Mouse (Mus musculus) forebrain, embryonic 11.5 days (tissue): ENCODE data around the gene Prep. TPM values are rescaled to one million over a fixed set of nuclear protein-coding genes. Genes with fewer than 3 reads are reported as not detected.

ENCODE experiments used
- ATAC-seq: fragments of 200-750 bp; cut with Nextera tagmentation; replicated peaks from 2 replicates; pipeline ENCODE4 v1.8.0; 2017; ENCODE audit warnings: moderate TSS enrichment; ENCODE audit not compliant: low FRiP score
- DNase-seq: peaks from one replicate; pipeline ENCODE4 v3.0.0-alpha.2; 2017; ENCODE audit warnings: low spot score
- H3K27ac ChIP-seq: fragments of 300-500 bp; sonication (generic); 2 replicates; pipeline ENCODE4 v1.5.1; 2014; ENCODE audit warnings: low read depth, low read length
- H3K27me3 ChIP-seq: fragments of 300-500 bp; sonication (generic); 2 replicates; pipeline ENCODE4 v1.6.1; 2014; ENCODE audit warnings: mild to moderate bottlenecking, low read length, mixed read lengths; ENCODE audit not compliant: control insufficient read depth, insufficient read depth
- H3K36me3 ChIP-seq: fragments of 300-500 bp; sonication (generic); 2 replicates; pipeline ENCODE4 v1.6.1; 2014; ENCODE audit warnings: mild to moderate bottlenecking, low read length, moderate library complexity, mixed read lengths; ENCODE audit not compliant: control insufficient read depth, insufficient read depth
- H3K4me1 ChIP-seq: fragments of 300-500 bp; sonication (generic); replicated peaks from 2 replicates; pipeline ENCODE4 v1.6.1; 2014; ENCODE audit warnings: low read length, mixed read lengths; ENCODE audit not compliant: control insufficient read depth, insufficient read depth
- H3K4me2 ChIP-seq: fragments of 300-500 bp; sonication (generic); 2 replicates; pipeline ENCODE4 v1.6.1; 2014; ENCODE audit warnings: low read depth, mild to moderate bottlenecking, low read length, moderate library complexity, mixed read lengths; ENCODE audit not compliant: severe bottlenecking
- H3K4me3 ChIP-seq: fragments of 300-500 bp; sonication (generic); 2 replicates; pipeline ENCODE4 v1.5.1; 2014; ENCODE audit warnings: low read depth, low read length
- H3K9ac ChIP-seq: fragments of 300-500 bp; sonication (generic); 2 replicates; pipeline ENCODE4 v1.6.1; 2014; ENCODE audit warnings: low read length
- H3K9me3 ChIP-seq: fragments of 300-500 bp; sonication (generic); 2 replicates; pipeline ENCODE4 v1.6.1; 2016; ENCODE audit warnings: low read length, mixed read lengths; ENCODE audit not compliant: control insufficient read depth
- WGBS: fragments of 180-500 bp; shearing (Covaris S2); extraction: QIAGEN DNeasy Blood & Tissue Kit; methylation state at CpG from one replicate; pipeline ENCODE4 v1.1.7; 2014; 5-methylcytosine and 5-hydroxymethylcytosine counted together
- polyA plus RNA-seq: library from polyadenylated mRNA; unstranded; fragments of >200 nt; fragmentation: Nextera tagmentation; extraction: Ambion mirVana; gene quantifications from 2 replicates; pipeline ENCODE4 v1.2.1, GENCODE M21; 2014

Gene Prep
- polyA plus RNA-seq, 1 experiment from 2014 or later, result 28.8 TPM

DNA sequence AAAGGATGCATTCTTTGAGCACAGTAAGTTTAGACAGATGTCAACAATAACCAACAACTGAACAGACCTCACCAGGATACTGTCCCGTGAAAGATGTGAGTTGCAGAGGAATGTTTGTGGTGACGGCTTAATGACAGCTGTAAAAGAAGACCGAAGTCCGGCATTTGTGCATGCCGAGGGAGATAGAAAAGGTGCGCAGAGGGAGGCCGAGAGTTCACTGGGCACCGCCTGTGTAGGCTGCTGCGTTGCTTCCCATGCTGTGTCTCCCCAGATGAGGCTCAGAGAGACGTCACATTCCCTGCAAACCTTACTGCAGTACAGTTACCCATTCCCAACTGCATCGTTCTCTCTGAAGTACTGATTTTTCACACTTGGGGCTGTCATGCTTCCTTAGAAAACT is 45.9 kb downstream of the Prep start:
- H3K27ac ChIP-seq, result no peak overlapping the region
- H3K4me3 ChIP-seq, result no peak overlapping the region
- WGBS, result 88% methylated on average over 11 of the region's 11 CpGs
- H3K9me3 ChIP-seq, result no peaks in the 10 kb centered on the region
- DNase-seq, result no peak
- ATAC-seq, result no peak
- no peak overlapping the region for H3K9ac ChIP-seq
- no peaks in the 10 kb centered on the region; the same call in 1 of the 2 replicates for H3K36me3 ChIP-seq
- no peaks in the 10 kb centered on the region for H3K4me1 ChIP-seq
- H3K27me3 ChIP-seq, result no peaks in the 10 kb centered on the region
- no peak overlapping the region for H3K4me2 ChIP-seq

DNA sequence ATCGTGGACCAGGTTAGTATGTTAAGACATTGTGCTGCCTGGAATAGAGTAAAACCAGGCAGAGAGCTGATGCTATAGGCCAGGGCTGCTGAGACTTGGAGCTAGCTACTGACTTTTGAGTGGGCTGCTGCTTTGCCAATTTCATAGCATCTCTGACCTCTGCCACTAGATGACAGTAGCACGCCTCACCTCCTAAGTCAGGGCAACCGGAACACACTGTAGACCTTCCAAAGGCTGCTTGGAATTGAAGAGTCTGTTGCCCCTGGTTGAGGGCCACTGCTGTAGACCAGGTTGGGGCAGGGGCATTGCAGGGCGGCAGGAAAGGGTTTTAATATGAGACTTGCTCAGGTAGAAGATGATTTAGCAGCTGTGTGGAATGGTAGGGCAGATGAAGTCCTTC is 47.5 kb downstream of the Prep start:
- Histone ChIP-seq H3K4me2 (no peak overlapping the region), H3K9ac (no peak overlapping the region), H3K27ac (no peak overlapping the region), H3K36me3 (no peaks in the 10 kb centered on the region; the same call in 1 of the 2 replicates), H3K4me1 (no peaks in the 10 kb centered on the region), H3K4me3 (no peak overlapping the region), H3K9me3 (no peaks in the 10 kb centered on the region), H3K27me3 (no peaks in the 10 kb centered on the region)
- whole genome bisulfite sequencing, result 98% methylated on average over 4 of the region's 4 CpGs
- no peak for DNase-seq
- no peak for ATAC-seq

- Histone ChIP-seq H3K4me3 (no peak overlapping the region), H3K36me3 (peaks cover 8% of the 10 kb centered on the region; the same call in 1 of the 2 replicates), H3K27ac (no peak overlapping the region), H3K4me2 (no peak overlapping the region), H3K27me3 (no peaks in the 10 kb centered on the region), H3K9me3 (no peaks in the 10 kb centered on the region), H3K4me1 (no peaks in the 10 kb centered on the region), H3K9ac (no peak overlapping the region)
- ATAC-seq (no peak), DNase-seq (no peak)
- 96% methylated on average over 5 of the region's 5 CpGs for WGBS
Measured at GRCm38 (mm10) chr10:45116832-45117231, 49.8 kb downstream of the Prep start.

DNA sequence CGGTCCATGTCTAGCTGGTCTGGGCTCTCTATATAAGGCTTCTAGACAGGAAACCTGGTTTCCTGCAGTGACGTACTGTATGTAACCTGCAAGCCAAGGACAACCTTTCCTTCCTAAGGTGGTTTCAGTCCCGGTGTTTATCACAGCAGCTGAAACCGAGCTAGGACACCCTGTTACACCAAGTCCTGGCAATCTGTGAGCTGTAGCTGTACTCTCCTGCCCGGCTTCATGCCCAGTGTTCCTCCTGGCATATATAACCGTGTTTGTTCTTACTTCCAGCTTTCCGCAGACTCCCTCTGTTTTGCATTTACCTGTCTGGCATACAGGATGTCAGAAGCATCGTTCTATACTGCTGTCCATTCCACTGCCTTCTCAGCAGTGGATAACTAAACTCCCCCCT is 51.4 kb downstream of the Prep start:
- Histone ChIP-seq H3K4me3 (no peak overlapping the region), H3K9ac (no peak overlapping the region), H3K36me3 (peaks cover 8% of the 10 kb centered on the region; the same call in 1 of the 2 replicates), H3K4me2 (no peak overlapping the region), H3K4me1 (no peaks in the 10 kb centered on the region), H3K27me3 (no peaks in the 10 kb centered on the region), H3K27ac (no peak overlapping the region), H3K9me3 (no peaks in the 10 kb centered on the region)
- DNase-seq (no peak), ATAC-seq (no peak)
- WGBS, result 97% methylated on average over 8 of the region's 8 CpGs

- Histone ChIP-seq H3K27ac (no peak overlapping the region), H3K9me3 (no peaks in the 10 kb centered on the region), H3K36me3 (peaks cover 8% of the 10 kb centered on the region; the same call in 1 of the 2 replicates), H3K4me3 (no peak overlapping the region), H3K4me1 (no peaks in the 10 kb centered on the region), H3K9ac (no peak overlapping the region), H3K27me3 (no peaks in the 10 kb centered on the region), H3K4me2 (no peak overlapping the region)
- no peak for ATAC-seq
- no peak for DNase-seq
- 91% methylated on average over 3 of the region's 3 CpGs for WGBS
Measured at GRCm38 (mm10) chr10:45121637-45122036, 54.6 kb downstream of the Prep start.

GRCm38 (mm10) chr10:45122476-45122875 is 55.5 kb downstream of the Prep start:
- peaks cover 8% of the 10 kb centered on the region; the same call in 1 of the 2 replicates for H3K36me3 ChIP-seq
- H3K9ac ChIP-seq, result no peak overlapping the region
- ATAC-seq (no peak), DNase-seq (no peak)
- no peaks in the 10 kb centered on the region for H3K27me3 ChIP-seq
- H3K4me3 ChIP-seq, result no peak overlapping the region
- no peaks in the 10 kb centered on the region for H3K4me1 ChIP-seq
- H3K27ac ChIP-seq, result no peak overlapping the region
- H3K9me3 ChIP-seq, result no peaks in the 10 kb centered on the region
- WGBS, result 80% methylated on average over 5 of the region's 5 CpGs
- no peak overlapping the region for H3K4me2 ChIP-seq

GRCm38 (mm10) chr10:45123011-45123410 is 56.0 kb downstream of the Prep start:
- no peak for DNase-seq
- Histone ChIP-seq H3K4me3 (no peak overlapping the region), H3K27ac (no peak overlapping the region), H3K36me3 (peaks cover 8% of the 10 kb centered on the region; the same call in 1 of the 2 replicates), H3K27me3 (no peaks in the 10 kb centered on the region), H3K9me3 (no peaks in the 10 kb centered on the region), H3K9ac (no peak overlapping the region), H3K4me2 (no peak overlapping the region), H3K4me1 (no peaks in the 10 kb centered on the region)
- WGBS, result 91% methylated on average over 6 of the region's 6 CpGs
- no peak for ATAC-seq

GRCm38 (mm10) chr10:45129105-45129504 is 62.1 kb downstream of the Prep start:
- H3K4me1 ChIP-seq, result no peaks in the 10 kb centered on the region
- H3K4me3 ChIP-seq, result no peak overlapping the region
- DNase-seq, result no peak
- no peaks in the 10 kb centered on the region for H3K9me3 ChIP-seq
- H3K4me2 ChIP-seq, result no peak overlapping the region
- H3K9ac ChIP-seq, result no peak overlapping the region
- H3K36me3 ChIP-seq, result no peaks in the 10 kb centered on the region; the same call in 1 of the 2 replicates
- no peak for ATAC-seq
- H3K27ac ChIP-seq, result no peak overlapping the region
- WGBS, result 86% methylated on average over 11 of the region's 11 CpGs
- no peaks in the 10 kb centered on the region for H3K27me3 ChIP-seq

DNA sequence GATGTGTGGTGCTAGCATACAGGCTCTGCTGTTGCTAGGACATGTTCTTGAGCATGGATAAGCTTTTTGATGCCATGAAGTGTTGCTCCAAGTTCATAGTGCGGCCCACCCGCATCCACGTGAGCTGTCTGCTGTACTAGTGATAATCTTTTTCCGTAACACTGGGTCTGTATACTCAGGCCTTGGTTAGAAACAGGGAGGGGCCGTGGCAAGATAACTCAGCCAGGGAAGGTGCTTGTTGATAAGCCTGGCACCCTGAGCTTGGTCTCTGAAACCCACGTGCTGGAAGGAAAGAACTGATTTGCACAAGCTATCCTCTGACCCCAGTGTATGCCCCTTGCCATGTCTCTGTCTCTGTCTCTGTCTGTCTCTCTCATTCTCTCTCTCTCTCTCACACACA is 63.0 kb downstream of the Prep start:
- no peaks in the 10 kb centered on the region for H3K4me1 ChIP-seq
- no peaks in the 10 kb centered on the region; the same call in 1 of the 2 replicates for H3K36me3 ChIP-seq
- no peaks in the 10 kb centered on the region for H3K9me3 ChIP-seq
- H3K27me3 ChIP-seq, result no peaks in the 10 kb centered on the region
- no peak overlapping the region for H3K4me2 ChIP-seq
- 88% methylated on average over 6 of the region's 6 CpGs for WGBS
- no peak overlapping the region for H3K4me3 ChIP-seq
- DNase-seq (no peak), ATAC-seq (no peak)
- no peak overlapping the region for H3K27ac ChIP-seq
- no peak overlapping the region for H3K9ac ChIP-seq
